Mouse (Mus musculus): Measurements from ENCODE around the gene Irak4.

- TF ChIP-seq EP300 (IDR thresholded peaks at IDR 0.05; ENCODE audit: low read depth) = no peak
- no peak for TF ChIP-seq CTCF (IDR thresholded peaks at IDR 0.05; ENCODE audit: low read depth)
Measured at GRCm38 (mm10) chr15:94544052-94544636, 701 bp downstream of the Irak4 start.

Data from liver, embryonic 14.5 days (tissue).